Mouse (Mus musculus) T-helper 2 cell (primary cell): Measurements from ENCODE around the gene Cuedc1.

Experiments
- in situ Hi-C: fragments of 300-600 bp; cut with MboI, MseI; formaldehyde crosslinking; loops from one replicate; pipeline ENCODE4 v1.15.1; 2025; ENCODE audit warnings: high pct_unique_total_duplicates

Cuedc1 gene

GRCm38 (mm10) chr11:88083699-88084098 lies 14.2 kb upstream of the Cuedc1 start:
- in situ Hi-C loops: no loop called here

GRCm38 (mm10) chr11:88086737-88087627 lies 10.9 kb upstream of the Cuedc1 start:
- in situ Hi-C loops: no loop called here

DNA sequence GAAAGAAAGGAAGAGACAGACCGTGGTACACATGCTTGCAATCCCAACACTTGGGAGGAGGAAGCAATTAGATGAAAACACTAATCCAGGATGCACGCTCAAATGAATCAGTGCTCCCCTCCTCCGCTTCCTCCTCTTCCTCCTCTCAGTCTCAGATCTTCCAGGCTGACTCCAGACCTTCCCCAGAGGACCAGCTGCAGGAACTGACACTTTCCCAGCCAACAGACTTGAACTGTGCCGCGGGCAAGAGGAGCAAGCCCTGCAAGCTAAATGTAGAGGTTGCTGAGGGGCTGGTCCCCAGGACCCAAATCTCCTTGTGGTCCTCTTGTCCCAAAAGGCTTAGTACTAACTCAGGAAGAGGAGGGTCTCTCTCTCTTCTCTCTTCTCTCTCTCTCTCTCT lies 8.7 kb upstream of the Cuedc1 start:
- in situ Hi-C loops: no loop called here

- in situ Hi-C loops: no loop called here
Measured at GRCm38 (mm10) chr11:88090293-88090692, 7.6 kb upstream of the Cuedc1 start.

DNA sequence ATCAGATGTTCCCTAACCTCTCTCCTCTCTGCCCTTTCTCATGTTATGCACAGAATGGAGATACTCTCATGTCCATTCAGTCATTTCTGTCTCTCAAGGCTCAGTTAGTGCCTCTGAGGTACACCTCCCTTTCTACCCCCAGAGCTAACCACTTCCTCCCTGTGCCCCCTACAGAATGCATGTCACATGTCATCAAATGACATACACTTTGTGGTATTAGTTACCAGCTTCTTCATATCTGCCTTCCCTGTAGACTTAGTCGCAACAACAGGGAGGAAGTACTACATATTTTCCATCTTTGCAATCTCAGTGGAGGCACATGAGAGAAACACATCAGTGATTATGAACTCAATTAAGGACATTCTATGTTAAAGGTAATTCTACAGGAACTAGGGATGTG lies 5.9 kb upstream of the Cuedc1 start:
- in situ Hi-C loops: no loop called here

- in situ Hi-C loops: no loop called here
Measured at GRCm38 (mm10) chr11:88097173-88097572, 685 bp upstream of the Cuedc1 start.

DNA sequence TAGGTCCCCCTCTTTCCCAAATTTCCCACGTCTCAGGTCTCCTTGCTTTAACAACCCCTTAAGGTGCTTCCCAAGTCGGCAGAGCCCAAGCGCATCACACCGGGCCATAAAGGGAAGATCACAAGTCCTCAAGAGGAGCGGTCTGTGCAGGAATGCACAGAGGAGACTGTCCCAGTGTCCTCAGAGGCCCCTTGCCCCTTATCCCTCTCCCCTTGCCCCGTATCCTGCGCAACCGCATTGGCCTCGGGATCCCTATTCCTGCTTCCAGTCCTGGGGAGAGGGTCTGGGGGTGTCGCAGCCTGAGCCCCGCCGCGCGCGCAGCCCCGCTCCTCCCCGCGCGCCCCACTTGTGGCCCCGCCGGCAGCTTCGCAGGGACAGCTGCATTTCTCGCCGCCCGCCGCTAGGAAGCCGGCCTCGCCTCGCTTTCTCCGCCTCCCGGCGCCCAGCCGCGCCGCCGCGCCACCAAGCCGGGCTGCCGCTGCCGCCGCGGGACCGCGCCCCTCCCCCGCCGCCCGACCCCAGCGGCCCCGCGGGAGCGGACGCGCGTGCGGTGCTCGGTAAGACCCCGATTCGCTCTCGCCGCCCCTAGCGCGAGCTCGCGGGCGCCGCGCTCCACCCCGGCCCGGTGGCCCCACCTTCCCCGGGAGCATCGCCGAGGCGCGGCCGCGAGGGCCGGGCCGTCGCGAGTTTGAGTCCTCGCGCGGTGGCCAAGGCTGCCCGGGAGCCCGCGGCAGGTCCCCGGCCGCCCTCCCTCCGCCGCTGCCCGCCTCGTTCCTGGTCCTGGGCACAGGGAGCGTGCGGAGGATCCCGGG lies 1.1 kb downstream of the Cuedc1 start:
- in situ Hi-C loops: no loop called here

GRCm38 (mm10) chr11:88099599-88100023 lies 1.8 kb downstream of the Cuedc1 start:
- in situ Hi-C loops: no loop called here

DNA sequence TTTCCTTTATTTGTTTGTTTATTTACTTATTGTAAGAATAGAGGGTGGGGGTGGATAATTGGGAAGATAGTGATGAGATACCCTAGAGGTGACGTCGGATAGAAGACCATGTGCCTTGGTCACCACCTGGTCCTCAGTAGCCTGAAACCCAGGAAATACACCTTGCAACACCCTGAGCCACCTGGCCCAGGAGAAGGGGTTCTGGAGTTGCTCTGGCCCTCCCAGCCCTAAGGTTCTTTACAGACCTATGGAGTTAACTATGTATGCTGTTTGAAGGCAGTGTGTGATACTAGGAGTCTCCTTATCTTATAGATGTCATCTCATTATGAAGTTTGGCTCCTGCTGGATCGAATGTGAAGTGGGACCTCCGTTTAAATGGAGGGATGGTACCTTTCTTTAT lies 2.3 kb downstream of the Cuedc1 start:
- in situ Hi-C loops: no loop called here

GRCm38 (mm10) chr11:88103214-88103941 lies 5.5 kb downstream of the Cuedc1 start:
- in situ Hi-C loops: no loop called here

DNA sequence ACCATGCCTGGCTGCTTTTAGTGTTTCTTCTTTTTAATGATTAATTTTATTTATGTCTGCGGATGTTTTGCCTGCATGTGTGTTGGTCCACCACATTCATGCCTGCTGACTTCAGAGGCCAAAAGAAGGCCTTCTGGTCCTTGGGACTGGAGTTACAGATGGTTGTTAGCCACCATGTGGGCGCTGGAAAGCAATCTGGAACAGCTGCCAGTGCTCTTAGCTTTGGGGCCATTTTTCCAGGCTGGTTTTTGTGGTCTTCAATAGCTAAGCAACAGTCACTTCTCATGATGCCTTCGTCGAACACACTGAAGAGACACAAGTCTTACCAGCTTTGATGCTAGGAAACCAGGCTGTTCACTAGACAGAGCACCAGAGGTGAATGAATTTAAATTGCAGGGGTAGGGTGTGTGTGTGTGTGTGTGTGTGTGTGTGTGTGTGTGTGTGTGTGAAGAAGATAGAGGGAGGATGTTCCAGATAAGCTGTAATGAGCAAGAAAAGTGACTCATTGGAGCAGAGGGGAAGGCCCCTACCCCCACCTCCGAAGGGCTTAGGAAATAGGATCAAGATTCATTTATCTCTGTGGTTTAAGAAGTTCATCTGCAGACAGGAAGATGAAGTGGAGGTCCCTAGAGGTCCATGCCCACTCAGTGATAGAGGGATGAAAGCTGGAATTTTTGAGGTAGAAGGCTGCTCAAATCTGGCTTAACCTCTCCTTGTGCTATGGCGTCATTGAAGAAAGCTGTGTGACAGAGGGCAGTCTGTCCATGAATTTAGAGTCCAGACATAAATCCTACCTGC lies 7.8 kb downstream of the Cuedc1 start:
- in situ Hi-C loops: no loop called here

DNA sequence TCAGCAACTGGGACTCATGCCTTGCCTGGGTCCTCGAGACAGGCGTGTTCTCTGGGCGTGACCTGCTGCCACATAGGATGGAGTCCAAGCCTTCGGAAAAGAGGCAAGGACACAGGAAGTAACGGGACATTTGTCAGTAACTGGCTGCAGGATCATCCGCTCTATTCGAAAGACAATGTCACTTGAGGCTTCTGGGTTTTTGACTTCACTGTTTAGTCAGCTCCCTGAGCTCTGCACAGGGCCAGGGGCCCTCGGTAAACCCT lies 8.4 kb downstream of the Cuedc1 start:
- in situ Hi-C loops: no loop called here

GRCm38 (mm10) chr11:88107365-88107764 lies 9.5 kb downstream of the Cuedc1 start:
- in situ Hi-C loops: no loop called here

GRCm38 (mm10) chr11:88110031-88110594 lies 12.3 kb downstream of the Cuedc1 start:
- in situ Hi-C loops: no loop called here

GRCm38 (mm10) chr11:88112078-88112477 lies 14.2 kb downstream of the Cuedc1 start:
- in situ Hi-C loops: no loop called here

DNA sequence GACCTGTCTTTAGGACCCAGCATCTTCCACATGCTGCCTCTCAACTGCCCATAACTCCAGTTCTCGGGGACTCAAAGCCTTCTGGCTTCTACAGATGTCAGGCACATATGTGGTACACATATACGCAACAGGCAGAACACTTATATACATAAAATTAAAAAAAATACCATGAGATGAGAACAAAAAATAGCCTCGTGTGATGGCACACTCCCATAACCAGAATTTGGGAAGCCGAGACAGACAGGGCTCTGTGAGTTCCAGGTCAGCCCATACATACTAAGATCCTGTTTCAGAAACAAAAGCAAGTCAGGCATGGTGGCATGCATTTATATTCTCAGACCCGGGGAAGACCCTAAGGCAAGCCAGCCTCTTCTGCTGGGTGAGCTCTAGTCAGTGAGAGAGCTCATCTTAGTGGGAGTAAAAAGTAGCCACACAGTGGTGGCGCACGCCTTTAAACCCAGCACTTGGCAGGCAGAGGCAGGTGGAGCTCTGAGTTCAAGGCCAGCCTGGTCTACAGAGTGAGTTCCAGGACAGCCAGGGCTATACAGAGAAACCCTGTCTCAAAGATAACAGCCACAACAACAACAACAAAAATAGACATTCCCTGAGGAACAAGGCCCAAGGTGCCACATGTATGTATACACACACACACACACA lies 14.9 kb downstream of the Cuedc1 start:
- in situ Hi-C loops: no loop called here

- in situ Hi-C loops: no loop called here
Measured at GRCm38 (mm10) chr11:88113543-88114271, 15.8 kb downstream of the Cuedc1 start.

DNA sequence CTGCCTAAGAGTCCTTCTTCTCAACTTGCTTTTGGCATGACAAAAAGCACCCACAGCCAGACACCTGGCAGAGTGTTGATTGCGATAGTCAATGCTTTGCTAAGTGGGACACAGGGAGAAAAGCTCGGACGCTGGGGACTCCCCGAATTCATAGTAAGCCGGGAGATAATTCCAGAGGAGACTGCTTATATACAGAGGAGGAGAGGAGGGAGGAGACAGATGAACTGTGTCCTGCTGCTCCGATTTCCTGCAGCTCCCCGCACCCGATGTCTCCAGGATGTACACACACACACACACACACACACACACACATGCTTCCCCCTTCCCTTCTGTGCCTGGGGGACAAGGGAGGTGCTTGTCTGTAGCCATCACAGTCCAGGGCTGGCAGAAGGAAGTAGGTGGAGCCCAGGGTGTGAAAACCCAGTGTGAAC lies 17.0 kb downstream of the Cuedc1 start:
- in situ Hi-C loops: no loop called here

DNA sequence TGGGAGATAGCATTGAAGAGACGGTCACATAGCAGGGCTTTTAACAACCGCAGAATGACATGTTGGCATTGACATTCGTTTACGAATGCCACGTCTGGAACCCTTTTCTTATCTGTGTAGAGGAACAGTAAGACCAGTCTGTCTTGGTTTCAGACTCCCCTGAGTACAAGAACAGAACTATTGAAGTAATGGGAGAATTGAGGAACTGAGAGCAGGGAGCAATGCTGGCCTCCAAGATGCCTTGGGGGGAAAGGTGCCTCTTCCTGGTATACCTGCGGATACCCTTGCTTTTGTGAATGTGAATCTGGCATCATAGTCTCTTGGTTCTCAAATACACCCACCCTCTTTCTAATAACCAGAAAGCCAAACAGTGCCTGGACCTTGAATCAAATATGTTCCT lies 18.7 kb downstream of the Cuedc1 start:
- in situ Hi-C loops: no loop called here
